Mouse (Mus musculus): ENCODE results near the gene Fbxo21. TPM values are rescaled to one million over a fixed set of nuclear protein-coding genes. Genes with fewer than 3 reads are reported as not detected.

Gene Fbxo21
- 131 and 158 TPM in 2 replicates for polyA plus RNA-seq (2012; rRNA removed)

DNA sequence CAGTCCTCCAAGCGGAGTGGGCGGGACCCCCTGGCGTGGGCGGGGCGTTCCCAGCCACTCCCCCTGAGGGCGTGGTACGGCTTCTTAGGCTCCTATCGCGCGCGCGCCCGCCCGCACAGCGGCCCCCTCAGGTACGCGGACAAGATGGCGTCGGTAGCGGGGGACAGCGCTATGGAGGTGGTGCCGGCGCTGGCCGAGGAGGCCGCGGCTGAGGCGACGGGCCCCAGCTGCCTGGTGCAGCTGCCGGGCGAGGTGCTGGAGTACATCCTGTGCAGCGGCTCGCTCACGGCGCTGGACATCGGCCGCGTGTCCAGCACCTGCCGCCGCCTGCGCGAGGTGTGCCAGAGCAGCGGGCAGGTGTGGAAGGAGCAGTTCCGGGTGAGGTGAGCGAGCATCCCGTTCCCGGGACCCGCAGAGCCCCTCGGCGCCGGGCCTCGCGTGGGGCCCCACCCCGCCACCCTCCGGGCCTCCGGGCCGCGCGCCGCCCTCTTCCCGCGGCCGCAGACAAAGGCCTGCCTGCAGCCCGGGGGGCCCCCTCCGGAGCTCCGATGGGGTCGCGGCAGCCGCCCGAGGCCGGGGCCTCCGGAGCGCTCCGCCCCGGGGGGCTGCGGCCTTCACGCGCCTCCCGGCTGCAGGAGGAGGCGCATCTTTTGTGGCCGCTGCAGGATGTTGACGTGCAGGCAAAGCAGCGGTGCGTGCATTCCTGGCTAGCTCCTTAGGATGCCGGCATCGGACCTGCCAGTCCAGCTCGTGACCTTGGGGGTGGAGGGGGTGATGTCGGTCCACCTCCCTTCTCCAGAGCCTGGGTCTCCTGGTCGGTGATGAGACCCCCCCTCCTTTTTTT is at the start of gene Fbxo21:
Gene Fbxo21 (plus strand): TSS at position 74 of the 844 bp plus-strand sequence.

GRCm38 (mm10) chr5:118027698-118028190 is 51.2 kb downstream of the Fbxo21 start, which contains the start of gene Tesc:
Tesc (plus strand) TSS chr5:118027743.

Other genes starting within 250 kb of the Fbxo21 start
- gene Nos1, start 195.7 kb upstream of the Fbxo21 start, polyA plus RNA-seq (2012; rRNA removed), result 3.3 and 3.9 TPM in 2 replicates
- 3.1 and 3.5 TPM in 2 replicates for gene Tesc, start 51.0 kb downstream of the Fbxo21 start, polyA plus RNA-seq (2012; rRNA removed)
- gene Fbxw8, start 178.7 kb downstream of the Fbxo21 start, polyA plus RNA-seq (2012; rRNA removed), result 46.1 and 48.6 TPM in 2 replicates
- gene Hrk, start 187.9 kb downstream of the Fbxo21 start, polyA plus RNA-seq (2012; rRNA removed), result 3.4 and 3.8 TPM in 2 replicates

Measured in central nervous system, embryonic 14 days (tissue).